Mouse (Mus musculus) spleen, postnatal 36 days (tissue): ENCODE results near the gene Tmem198b.
"Not testable (repeated sequence)": the region's sequence is repeated elsewhere in the genome, so short reads cannot be mapped to it uniquely, and the experiment has no call there.

ENCODE experiments used
- DNase-seq, 2 experiments: peaks; one replicate each; pipeline ENCODE4 v3.0.0; 2022; ENCODE audit warnings: low spot score in 2 of 2, mixed read lengths in 1 of 2

Tmem198b gene

GRCm38 (mm10) chr10:128804271-128805091 lies at the start of gene Tmem198b:
TSS of gene Tmem198b (minus strand) at chr10:128804370.
- DNase-seq, result peak; percentile 72 to 79

GRCm38 (mm10) chr10:128850339-128850738 lies 46.2 kb upstream of the Tmem198b start:
- no peak for DNase-seq

- no peak for DNase-seq
Observed at GRCm38 (mm10) chr10:128848426-128848825, 44.3 kb upstream of the Tmem198b start.

GRCm38 (mm10) chr10:128846664-128847063 lies 42.5 kb upstream of the Tmem198b start:
- DNase-seq, result no peak

GRCm38 (mm10) chr10:128845516-128845915 lies 41.3 kb upstream of the Tmem198b start:
- peak in 1 of 2 experiments; percentile 17 for DNase-seq

- DNase-seq, result no peak
Observed at GRCm38 (mm10) chr10:128843260-128843659, 39.1 kb upstream of the Tmem198b start.

- no peak for DNase-seq
Observed at GRCm38 (mm10) chr10:128840612-128841011, 36.4 kb upstream of the Tmem198b start.

GRCm38 (mm10) chr10:128839434-128839833 lies 35.3 kb upstream of the Tmem198b start:
- no peak for DNase-seq

- no peak for DNase-seq
Observed at GRCm38 (mm10) chr10:128837400-128837799, 33.2 kb upstream of the Tmem198b start.

- DNase-seq, result no peak
Observed at GRCm38 (mm10) chr10:128823821-128824220, 19.7 kb upstream of the Tmem198b start.

- DNase-seq, result not testable (repeated sequence)
Observed at GRCm38 (mm10) chr10:128823087-128823486, 18.9 kb upstream of the Tmem198b start.

GRCm38 (mm10) chr10:128822135-128822534 lies 18.0 kb upstream of the Tmem198b start:
- no peak for DNase-seq

- peak; percentile 98 to 99 for DNase-seq
Observed at GRCm38 (mm10) chr10:128821358-128822056, 17.3 kb upstream of the Tmem198b start, which contains the start of gene Ormdl2. TSS of gene Ormdl2 (minus strand) at chr10:128821645.

GRCm38 (mm10) chr10:128820217-128820616 lies 16.0 kb upstream of the Tmem198b start:
- DNase-seq, result no peak

GRCm38 (mm10) chr10:128817033-128817432 lies 12.9 kb upstream of the Tmem198b start, which contains the start of gene Sarnp:
TSS of gene Sarnp (plus strand) at chr10:128817333.
- DNase-seq, result no peak

- DNase-seq, result no peak
Observed at GRCm38 (mm10) chr10:128807018-128807417, 2.8 kb upstream of the Tmem198b start.

GRCm38 (mm10) chr10:128806086-128806485 lies 1.9 kb upstream of the Tmem198b start:
- no peak for DNase-seq

- peak; percentile 95 to 96 for DNase-seq
Observed at GRCm38 (mm10) chr10:128805092-128806000, 1.2 kb upstream of the Tmem198b start.

- DNase-seq, result no peak
Observed at GRCm38 (mm10) chr10:128803771-128804270, 349 bp downstream of the Tmem198b start, which contains the start of gene Dnajc14. TSS of gene Dnajc14 (plus strand) at chr10:128804062.

- no peak for DNase-seq
Observed at GRCm38 (mm10) chr10:128803361-128803760, 809 bp downstream of the Tmem198b start.

GRCm38 (mm10) chr10:128802956-128803355 lies 1.2 kb downstream of the Tmem198b start:
- no peak for DNase-seq
